Mouse (Mus musculus) cerebellum, adult 9-11 months (tissue): ENCODE data around the gene Sipa1l1.

Experiments
- DNase-seq: peaks from one replicate; pipeline ENCODE4 v3.0.0; 2022

Sipa1l1 gene

GRCm38 (mm10) chr12:82394118-82394861 is 225.2 kb downstream of the Sipa1l1 start:
- no peak for DNase-seq

GRCm38 (mm10) chr12:82395194-82395593 is 226.1 kb downstream of the Sipa1l1 start:
- DNase-seq, result no peak

GRCm38 (mm10) chr12:82397193-82397592 is 228.1 kb downstream of the Sipa1l1 start:
- no peak for DNase-seq

- peak; percentile 81 for DNase-seq
These were observed 228.6 kb downstream of the Sipa1l1 start for GRCm38 (mm10) chr12:82397751-82398150.

GRCm38 (mm10) chr12:82398926-82399325 is 229.8 kb downstream of the Sipa1l1 start:
- no peak for DNase-seq

GRCm38 (mm10) chr12:82399971-82400720 is 231.0 kb downstream of the Sipa1l1 start:
- DNase-seq, result no peak

- DNase-seq, result no peak
These were observed 231.7 kb downstream of the Sipa1l1 start for GRCm38 (mm10) chr12:82400783-82401182.

GRCm38 (mm10) chr12:82401440-82401839 is 232.3 kb downstream of the Sipa1l1 start:
- no peak for DNase-seq

GRCm38 (mm10) chr12:82402635-82403034 is 233.5 kb downstream of the Sipa1l1 start:
- no peak for DNase-seq

- no peak for DNase-seq
These were observed 238.6 kb downstream of the Sipa1l1 start for GRCm38 (mm10) chr12:82407531-82408255.

GRCm38 (mm10) chr12:82408486-82408885 is 239.4 kb downstream of the Sipa1l1 start:
- DNase-seq, result peak; percentile 96

GRCm38 (mm10) chr12:82409686-82410472 is 240.8 kb downstream of the Sipa1l1 start:
- DNase-seq, result no peak

GRCm38 (mm10) chr12:82412291-82413032 is 243.3 kb downstream of the Sipa1l1 start:
- DNase-seq, result no peak

- peak; percentile 86 for DNase-seq
These were observed 246.7 kb downstream of the Sipa1l1 start for GRCm38 (mm10) chr12:82415690-82416364.

GRCm38 (mm10) chr12:82419027-82419426 is 249.9 kb downstream of the Sipa1l1 start:
- no peak for DNase-seq

GRCm38 (mm10) chr12:82424783-82425182 is 255.7 kb downstream of the Sipa1l1 start:
- no peak for DNase-seq

GRCm38 (mm10) chr12:82425853-82426252 is 256.7 kb downstream of the Sipa1l1 start:
- DNase-seq, result no peak

- no peak for DNase-seq
These were observed 258.3 kb downstream of the Sipa1l1 start for GRCm38 (mm10) chr12:82427416-82427815.

GRCm38 (mm10) chr12:82428466-82428865 is 259.3 kb downstream of the Sipa1l1 start:
- no peak for DNase-seq

- DNase-seq, result no peak
These were observed 264.2 kb downstream of the Sipa1l1 start for GRCm38 (mm10) chr12:82433311-82433710.

- DNase-seq, result no peak
These were observed 265.5 kb downstream of the Sipa1l1 start for GRCm38 (mm10) chr12:82434591-82434990.
